Mouse (Mus musculus) kidney, postnatal 36 days (tissue): ENCODE measurements around the gene Tdpoz3.
"Not testable (repeated sequence)": the region's sequence is repeated elsewhere in the genome, so short reads cannot be mapped to it uniquely, and the experiment has no call there.

Experiments used
- DNase-seq, 2 experiments: peaks; one replicate each; pipeline ENCODE4 v3.0.0; 2021 to 2022; ENCODE audit warnings: mixed read lengths in 2 of 2

The Tdpoz3 gene

DNA sequence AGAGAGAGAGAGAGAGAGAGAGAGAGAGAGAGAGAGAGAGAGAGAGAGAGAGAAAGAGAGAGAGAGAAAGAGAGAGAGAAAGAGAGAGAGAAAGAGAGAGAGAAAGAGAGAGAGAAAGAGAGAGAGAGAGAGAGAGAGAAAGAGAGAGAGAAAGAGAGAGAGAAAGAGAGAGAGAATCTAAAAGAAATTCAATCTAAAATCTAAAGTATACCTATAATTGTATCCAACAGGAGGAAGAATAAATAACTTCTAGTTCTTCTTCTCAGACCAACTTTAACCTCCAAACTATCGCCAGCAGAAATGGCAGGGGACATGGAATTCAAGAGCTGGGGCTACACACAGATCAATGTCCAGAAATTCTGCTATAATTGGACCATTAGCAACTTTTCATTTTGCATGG lies at the start of gene Tdpoz3:
Tdpoz3 (plus strand) TSS at position 301 of the 400 bp plus-strand sequence.
- DNase-seq = not testable (repeated sequence)

DNA sequence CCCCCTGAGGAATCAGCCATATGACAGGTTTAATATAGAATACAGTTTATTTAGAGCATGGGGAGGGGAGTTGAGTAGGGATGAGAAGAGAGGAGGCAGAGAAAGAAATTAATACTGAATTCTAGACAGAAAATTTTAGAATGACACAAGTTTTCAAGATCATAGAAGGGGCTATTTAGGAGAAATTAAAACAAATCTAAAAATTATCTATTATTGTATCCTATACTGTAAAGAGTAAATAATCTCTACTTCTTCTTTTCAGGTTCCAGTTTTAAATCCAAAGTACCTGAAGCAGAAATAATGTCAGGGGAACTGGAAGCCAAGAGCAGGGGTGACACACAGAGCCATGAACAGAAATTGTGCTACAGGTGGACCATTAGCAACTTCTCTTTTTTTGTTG lies 29.7 kb upstream of the Tdpoz3 start, which contains the start of gene Tdpoz4:
Tdpoz4 (plus strand) TSS at position 301 of the 400 bp plus-strand sequence.
- not testable (repeated sequence) for DNase-seq

DNA sequence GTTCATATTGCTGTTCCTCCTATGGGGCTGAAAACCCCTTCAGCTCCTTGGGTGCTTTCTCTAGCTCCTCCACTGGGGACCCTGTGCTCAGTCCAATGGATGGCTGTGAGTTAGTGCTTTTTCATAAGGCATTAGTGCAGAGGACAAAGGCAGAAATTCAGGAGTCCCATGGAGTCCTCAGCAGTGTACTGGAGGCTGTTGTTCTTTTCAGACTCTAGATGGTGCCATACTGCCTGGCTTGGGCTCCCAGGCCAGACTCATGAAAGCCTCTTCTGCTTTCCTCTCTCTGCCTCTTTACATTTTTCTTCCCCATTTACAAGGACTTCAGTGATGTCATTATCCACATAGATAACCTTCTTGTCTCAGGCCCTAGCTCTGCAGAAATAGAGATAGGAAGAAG lies 12.5 kb upstream of the Tdpoz3 start:
- DNase-seq = not testable (repeated sequence)

DNA sequence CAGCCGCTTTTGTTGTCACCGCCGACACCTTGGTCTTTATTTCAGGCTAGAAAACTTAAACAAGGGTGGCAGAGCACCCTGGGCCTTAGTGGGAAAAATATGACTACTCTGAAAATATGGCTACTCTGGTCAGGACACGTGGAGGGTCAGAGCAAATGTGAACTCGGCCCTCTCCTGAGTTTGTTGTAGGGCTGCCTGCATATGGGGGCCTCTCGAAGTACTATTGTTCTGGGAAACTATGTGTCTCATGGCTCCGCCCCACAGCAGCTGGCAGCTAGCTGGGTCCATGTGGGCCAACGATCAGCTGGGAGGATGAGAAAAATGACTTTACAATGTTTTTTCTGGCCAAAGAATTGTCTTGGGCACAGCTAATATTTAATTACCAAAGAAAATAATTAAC lies 33.1 kb downstream of the Tdpoz3 start:
- peak in 1 of 2 experiments; percentile 24 for DNase-seq

DNA sequence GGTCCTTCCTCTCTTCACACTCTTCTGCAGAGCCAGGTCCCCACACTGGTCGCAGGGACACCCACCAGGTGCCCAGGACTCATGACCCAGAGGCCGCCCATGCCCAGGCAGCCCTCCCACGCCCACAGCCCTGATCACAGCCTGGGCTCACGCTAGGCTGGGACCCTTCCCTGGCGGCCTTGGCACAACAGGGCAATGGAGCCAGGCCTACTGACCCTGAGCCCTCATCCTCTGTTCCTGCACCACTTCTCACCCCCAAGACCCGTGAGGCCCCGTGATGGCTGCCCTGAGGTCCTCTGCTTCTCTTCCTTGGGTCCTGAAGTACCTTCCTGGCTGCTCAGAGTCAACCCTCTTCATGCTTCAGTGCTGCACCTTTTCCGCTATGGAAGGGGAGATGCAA lies 44.8 kb downstream of the Tdpoz3 start:
- not testable (repeated sequence) for DNase-seq
